Comparison of ENCODE assay signal across 9 mouse cellular contexts in genomic region chr12:73110431-73111111, GRCm38 (mm10). TPM values are rescaled to one million over a fixed set of nuclear protein-coding genes. Genes with fewer than 3 reads are reported as not detected.
DNase-seq lines count a peak whose midpoint lies in the region; ATAC-seq and TF ChIP-seq lines count a peak whose summit lies in the region.
"Had no signal": no experiment of that assay in that cellular context is flagged by ENCODE, and none has a peak within 500 bp of the region (broad histone marks: within the 10 kb centered on the region; RNA-seq: fewer than 3 reads in every experiment).

No protein-coding gene starts in this region.

- H3K27ac ChIP-seq in heart, embryonic 11.5 days (ENCODE audit: low read depth, low read length) = 0 out of 2 replicates have a peak overlapping the region, but pooled peaks have one; percentile 15
- H3K27ac ChIP-seq in forebrain, embryonic 12.5 days = no peak overlapping the region
- H3K27ac ChIP-seq in lung, postnatal 0 days (ENCODE audit: low read length) = no peak overlapping the region

- peaks cover 6% of the 10 kb centered on the region; the same call in 1 of the 2 replicates for H3K4me1 ChIP-seq in heart, embryonic 11.5 days (ENCODE audit: control insufficient read depth, insufficient read depth, low read length)
- H3K4me1 ChIP-seq in forebrain, embryonic 12.5 days = peaks cover 23% of the 10 kb centered on the region
- H3K4me1 ChIP-seq in lung, postnatal 0 days (ENCODE audit: insufficient read depth, low read depth, low read length) = no peaks in the 10 kb centered on the region

- 8% methylated on average over 23 of the region's 23 CpGs for WGBS in heart, embryonic 11.5 days (ENCODE audit: insufficient replicate concordance)
- WGBS in forebrain, embryonic 12.5 days = 3% methylated on average over 23 of the region's 23 CpGs
- 5% methylated on average over 22 of the region's 23 CpGs for WGBS in lung, postnatal 0 days

- peak overlapping the region; percentile 99 for H3K4me2 ChIP-seq in heart, embryonic 11.5 days
- H3K4me2 ChIP-seq in forebrain, embryonic 12.5 days = peak overlapping the region; percentile 98
- H3K4me2 ChIP-seq in lung, postnatal 0 days (replicated peaks; ENCODE audit: low read depth, low read length) = peak overlapping the region; percentile 99

- TF ChIP-seq EP300 in lung, postnatal 0 days (IDR thresholded peaks at IDR 0.05) = no peak

- peak overlapping the region; percentile 86 for H3K4me3 ChIP-seq in heart, embryonic 11.5 days (ENCODE audit: low read depth, low read length)
- peak overlapping the region; percentile 72 for H3K4me3 ChIP-seq in forebrain, embryonic 12.5 days (replicated peaks)
- peak overlapping the region; percentile 68; the same call in 1 of the 2 replicates for H3K4me3 ChIP-seq in lung, postnatal 0 days (ENCODE audit: low read depth, low read length)

- H3K9me3 ChIP-seq in heart, embryonic 11.5 days (replicated peaks; ENCODE audit: control insufficient read depth, low read length) = no peaks in the 10 kb centered on the region
- H3K9me3 ChIP-seq in forebrain, embryonic 12.5 days = no peaks in the 10 kb centered on the region
- H3K9me3 ChIP-seq in lung, postnatal 0 days (ENCODE audit: low read length) = no peaks in the 10 kb centered on the region

- ATAC-seq in heart, embryonic 11.5 days (replicated peaks; ENCODE audit: insufficient number of reproducible peaks, low FRiP score, low TSS enrichment) = 0 out of 2 replicates have a peak, but pooled peaks have one; percentile 53
- ATAC-seq in forebrain, embryonic 12.5 days (ENCODE audit: low FRiP score) = no peak
- peak; percentile 43 for ATAC-seq in lung, postnatal 0 days
- ATAC-seq in erythroblast, adult 5-6 weeks (replicated peaks; ENCODE audit: low FRiP score, poor library complexity, severe bottlenecking) = no peak

- no peaks in the 10 kb centered on the region for H3K27me3 ChIP-seq in heart, embryonic 11.5 days (ENCODE audit: control insufficient read depth, insufficient read depth, low read length)
- peaks cover 23% of the 10 kb centered on the region for H3K27me3 ChIP-seq in forebrain, embryonic 12.5 days
- peaks cover 9% of the 10 kb centered on the region; the same call in 1 of the 2 replicates for H3K27me3 ChIP-seq in lung, postnatal 0 days (replicated peaks; ENCODE audit: insufficient read depth, low read length)

- no peaks in the 10 kb centered on the region for H3K36me3 ChIP-seq in heart, embryonic 11.5 days (ENCODE audit: control insufficient read depth, insufficient read depth, low read length)
- 0 out of 2 replicates have a peak, but pooled peaks cover 4% of the 10 kb centered on the region for H3K36me3 ChIP-seq in forebrain, embryonic 12.5 days (replicated peaks)
- H3K36me3 ChIP-seq in lung, postnatal 0 days (ENCODE audit: insufficient read depth, low read length) = no peaks in the 10 kb centered on the region

- DNase-seq in heart, adult 9 months (ENCODE audit: low spot score in 2 of 2) = no peak
- peak; percentile 48 for DNase-seq in R1 (ENCODE audit: low read depth, low spot score)
- DNase-seq in kidney, adult 11 months = peak; percentile 58
- peak; percentile 30 for DNase-seq in lung, postnatal 0 days (ENCODE audit: low spot score)
- DNase-seq in urinary bladder, postnatal 14 days (ENCODE audit: low spot score) = peak; percentile 62

- no peak for TF ChIP-seq CTCF in lung, postnatal 0 days (IDR thresholded peaks at IDR 0.05)

- peak overlapping the region; percentile 58; the same call in 1 of the 2 replicates for H3K9ac ChIP-seq in heart, embryonic 11.5 days (ENCODE audit: low read depth, low read length)
- H3K9ac ChIP-seq in forebrain, embryonic 12.5 days = peak overlapping the region; percentile 75
- no peak overlapping the region for H3K9ac ChIP-seq in lung, postnatal 0 days (replicated peaks; ENCODE audit: low read depth)

RNA-seq across cellular contexts. Expression of gene Six4, which starts 2.7 kb away (rescaled TPM):
- polyA plus RNA-seq in heart, embryonic 11.5 days (2014; fragmentation: Nextera tagmentation; extraction: Ambion mirVana) = 2.5 and 3.0 TPM in 2 replicates
- polyA plus RNA-seq in forebrain, embryonic 12.5 days (2016; fragmentation: Nextera tagmentation; extraction: Ambion mirVana) = 3.2 and 4.0 TPM in 2 replicates
- 0.88 and 1.2 TPM in 2 replicates for polyA plus RNA-seq in lung, postnatal 0 days (2015; fragmentation: Nextera tagmentation; extraction: Ambion mirVana)
- not detected in 2 replicates for total RNA-seq in erythroblast, adult 5-6 weeks (2015; ENCODE audit: low replicate concordance)
- total RNA-seq in erythroblast, adult 5-6 weeks (2017; ENCODE audit: low replicate concordance) = not detected in 2 replicates

RNA-seq across cellular contexts. Expression of gene Mnat1, which starts 12.9 kb away (rescaled TPM):
- polyA plus RNA-seq in heart, embryonic 11.5 days (2014; fragmentation: Nextera tagmentation; extraction: Ambion mirVana) = 32.6 and 32.8 TPM in 2 replicates
- polyA plus RNA-seq in forebrain, embryonic 12.5 days (2016; fragmentation: Nextera tagmentation; extraction: Ambion mirVana) = 26.7 and 28.3 TPM in 2 replicates
- polyA plus RNA-seq in lung, postnatal 0 days (2015; fragmentation: Nextera tagmentation; extraction: Ambion mirVana) = 23.0 and 25.8 TPM in 2 replicates
- 7.7 and 8.4 TPM in 2 replicates for total RNA-seq in erythroblast, adult 5-6 weeks (2015; ENCODE audit: low replicate concordance)
- 3.9 and 6.0 TPM in 2 replicates for total RNA-seq in erythroblast, adult 5-6 weeks (2017; ENCODE audit: low replicate concordance)

RNA-seq across cellular contexts. Expression of gene Six1, which starts 56.9 kb away (rescaled TPM):
- polyA plus RNA-seq in heart, embryonic 11.5 days (2014; fragmentation: Nextera tagmentation; extraction: Ambion mirVana) = 1.3 and 2.3 TPM in 2 replicates
- polyA plus RNA-seq in forebrain, embryonic 12.5 days (2016; fragmentation: Nextera tagmentation; extraction: Ambion mirVana) = 8.5 and 11.0 TPM in 2 replicates
- 0.70 and 0.92 TPM in 2 replicates for polyA plus RNA-seq in lung, postnatal 0 days (2015; fragmentation: Nextera tagmentation; extraction: Ambion mirVana)
- not detected in 2 replicates for total RNA-seq in erythroblast, adult 5-6 weeks (2015; ENCODE audit: low replicate concordance)
- not detected in 2 replicates for total RNA-seq in erythroblast, adult 5-6 weeks (2017; ENCODE audit: low replicate concordance)
- polyA plus RNA-seq: large intestine, adult 2 months had no signal

Comparison
In these comparisons a context has a peak if more than half of its experiments do, and no peak if none do; other contexts are left out.
1. ATAC-seq: peak in heart, embryonic 11.5 days (single experiment) and lung, postnatal 0 days (single experiment); none in forebrain, embryonic 12.5 days (single experiment) and erythroblast, adult 5-6 weeks (single experiment).
2. DNase-seq: peak in R1 (single experiment), kidney, adult 11 months (single experiment), lung, postnatal 0 days (single experiment) and urinary bladder, postnatal 14 days (single experiment); none in heart, adult 9 months (0 of 2).
3. Peak in every context shown above with its lines, with median percentiles within 50 percentile points of each other: H3K4me2 ChIP-seq and H3K4me3 ChIP-seq.